Mouse (Mus musculus) intestine, embryonic 14.5 days (tissue): ENCODE results near the gene Snx29. TPM values are rescaled to one million over a fixed set of nuclear protein-coding genes. Genes with fewer than 3 reads are reported as not detected.

ENCODE experiments used
- ATAC-seq: fragments of 200-750 bp; cut with Nextera tagmentation; replicated peaks from 2 replicates; pipeline ENCODE4 v1.8.0; 2017; ENCODE audit warnings: low read depth, moderate number of reproducible peaks, moderate TSS enrichment, moderate library complexity; ENCODE audit not compliant: low FRiP score, low TSS enrichment
- DNase-seq: peaks from one replicate; pipeline ENCODE4 v3.0.0-alpha.2; 2018; ENCODE audit warnings: low spot score
- H3K27ac ChIP-seq: fragments of 300-500 bp; sonication (generic); 2 replicates; pipeline ENCODE4 v1.5.1; 2014; ENCODE audit warnings: low read depth, mild to moderate bottlenecking, control low read depth
- H3K27me3 ChIP-seq: fragments of 300-500 bp; sonication (generic); replicated peaks from 2 replicates; pipeline ENCODE4 v1.6.1; 2014; ENCODE audit warnings: low read length, control low read depth; ENCODE audit not compliant: control insufficient read depth, insufficient read depth
- H3K36me3 ChIP-seq: fragments of 300-500 bp; sonication (generic); 2 replicates; pipeline ENCODE4 v1.6.1; 2014; ENCODE audit warnings: low read length, control low read depth; ENCODE audit not compliant: control insufficient read depth, insufficient read depth
- H3K4me1 ChIP-seq: fragments of 300-500 bp; sonication (generic); replicated peaks from 2 replicates; pipeline ENCODE4 v1.6.1; 2014; ENCODE audit warnings: low read length, control low read depth, mixed read lengths; ENCODE audit not compliant: control insufficient read depth, insufficient read depth
- H3K4me2 ChIP-seq: fragments of 300-500 bp; sonication (generic); 2 replicates; pipeline ENCODE4 v1.6.1; 2014; ENCODE audit warnings: low read length
- H3K4me3 ChIP-seq: fragments of 300-500 bp; sonication (generic); 2 replicates; pipeline ENCODE4 v1.5.1; 2014; ENCODE audit warnings: low read depth, low read length, control low read depth, mixed read lengths
- H3K9ac ChIP-seq: fragments of 300-500 bp; sonication (generic); 2 replicates; pipeline ENCODE4 v1.6.1; 2014; ENCODE audit warnings: mild to moderate bottlenecking, low read length
- H3K9me3 ChIP-seq: fragments of 300-500 bp; sonication (generic); 2 replicates; pipeline ENCODE4 v1.6.1; 2016; ENCODE audit warnings: low read length, control low read depth; ENCODE audit not compliant: control insufficient read depth
- WGBS: fragments of 180-500 bp; shearing (Covaris S2); extraction: QIAGEN DNeasy Blood & Tissue Kit; methylation state at CpG from one replicate; pipeline ENCODE4 v1.1.7; 2014; 5-methylcytosine and 5-hydroxymethylcytosine counted together
- polyA plus RNA-seq: library from polyadenylated mRNA; unstranded; fragments of >200 nt; fragmentation: Nextera tagmentation; extraction: Ambion mirVana; gene quantifications from 2 replicates; pipeline ENCODE4 v1.2.1, GENCODE M21; 2014

The Snx29 gene
- polyA plus RNA-seq, 1 experiment from 2014 or later, result 6.3 TPM

- Histone ChIP-seq H3K36me3 (no peaks in the 10 kb centered on the region), H3K27me3 (no peaks in the 10 kb centered on the region), H3K4me3 (no peak overlapping the region), H3K9me3 (no peaks in the 10 kb centered on the region), H3K9ac (no peak overlapping the region), H3K4me2 (no peak overlapping the region), H3K4me1 (no peaks in the 10 kb centered on the region), H3K27ac (no peak overlapping the region)
- 75% methylated on average over 2 of the region's 2 CpGs for WGBS
- ATAC-seq, result no peak
- no peak for DNase-seq
Observed at GRCm38 (mm10) chr16:11652686-11653366, 330.1 kb downstream of the Snx29 start.

GRCm38 (mm10) chr16:11655893-11656292 lies 333.2 kb downstream of the Snx29 start:
- H3K27me3 ChIP-seq, result no peaks in the 10 kb centered on the region
- WGBS, result 90% methylated on average over 3 of the region's 3 CpGs

GRCm38 (mm10) chr16:11657111-11657510 lies 334.4 kb downstream of the Snx29 start:
- ATAC-seq, result no peak
- Histone ChIP-seq H3K36me3 (no peaks in the 10 kb centered on the region), H3K4me3 (no peak overlapping the region), H3K4me2 (no peak overlapping the region), H3K27ac (no peak overlapping the region), H3K27me3 (no peaks in the 10 kb centered on the region), H3K9me3 (no peaks in the 10 kb centered on the region), H3K9ac (no peak overlapping the region), H3K4me1 (no peaks in the 10 kb centered on the region)
- 44% methylated on average over 1 of the region's 1 CpGs for WGBS
- no peak for DNase-seq

More at GRCm38 (mm10) chr16:11655893-11656292, 333.2 kb downstream of the Snx29 start:
- H3K4me3 ChIP-seq, result no peak overlapping the region
- H3K9ac ChIP-seq, result no peak overlapping the region
- no peaks in the 10 kb centered on the region for H3K9me3 ChIP-seq
- no peaks in the 10 kb centered on the region for H3K4me1 ChIP-seq
- ATAC-seq, result no peak
- no peak overlapping the region for H3K4me2 ChIP-seq
- no peak for DNase-seq
- no peaks in the 10 kb centered on the region for H3K36me3 ChIP-seq
- H3K27ac ChIP-seq, result no peak overlapping the region

- no peak for ATAC-seq
- H3K9ac ChIP-seq, result no peak overlapping the region
- H3K27me3 ChIP-seq, result no peaks in the 10 kb centered on the region
- 91% methylated on average over 6 of the region's 6 CpGs for WGBS
- no peaks in the 10 kb centered on the region for H3K36me3 ChIP-seq
- H3K4me2 ChIP-seq, result no peak overlapping the region
- no peak for DNase-seq
- H3K9me3 ChIP-seq, result no peaks in the 10 kb centered on the region
- H3K4me3 ChIP-seq, result no peak overlapping the region
- H3K4me1 ChIP-seq, result no peaks in the 10 kb centered on the region
- no peak overlapping the region for H3K27ac ChIP-seq
Observed at GRCm38 (mm10) chr16:11659111-11659720, 336.5 kb downstream of the Snx29 start.

GRCm38 (mm10) chr16:11664896-11665705 lies 342.4 kb downstream of the Snx29 start:
- Histone ChIP-seq H3K9ac (no peak overlapping the region), H3K36me3 (no peaks in the 10 kb centered on the region), H3K27me3 (no peaks in the 10 kb centered on the region), H3K27ac (no peak overlapping the region), H3K9me3 (no peaks in the 10 kb centered on the region), H3K4me1 (no peaks in the 10 kb centered on the region), H3K4me2 (no peak overlapping the region), H3K4me3 (no peak overlapping the region)
- DNase-seq (no peak), ATAC-seq (no peak)
- WGBS, result 77% methylated on average over 13 of the region's 13 CpGs

GRCm38 (mm10) chr16:11665869-11666268 lies 343.2 kb downstream of the Snx29 start:
- Histone ChIP-seq H3K4me3 (no peak overlapping the region), H3K9ac (no peak overlapping the region), H3K27ac (no peak overlapping the region), H3K9me3 (no peaks in the 10 kb centered on the region), H3K4me1 (no peaks in the 10 kb centered on the region), H3K4me2 (no peak overlapping the region), H3K36me3 (no peaks in the 10 kb centered on the region), H3K27me3 (no peaks in the 10 kb centered on the region)
- WGBS, result 86% methylated on average over 6 of the region's 6 CpGs
- ATAC-seq (no peak), DNase-seq (no peak)

GRCm38 (mm10) chr16:11668375-11668774 lies 345.7 kb downstream of the Snx29 start:
- Histone ChIP-seq H3K9ac (no peak overlapping the region), H3K9me3 (no peaks in the 10 kb centered on the region), H3K4me3 (no peak overlapping the region), H3K4me1 (no peaks in the 10 kb centered on the region), H3K36me3 (no peaks in the 10 kb centered on the region), H3K27ac (no peak overlapping the region), H3K4me2 (no peak overlapping the region), H3K27me3 (no peaks in the 10 kb centered on the region)
- WGBS, result 81% methylated on average over 1 of the region's 1 CpGs
- no peak for DNase-seq
- no peak for ATAC-seq

- H3K4me2 ChIP-seq, result no peak overlapping the region
- no peaks in the 10 kb centered on the region for H3K36me3 ChIP-seq
- H3K27me3 ChIP-seq, result no peaks in the 10 kb centered on the region
- WGBS, result 83% methylated on average over 1 of the region's 1 CpGs
- H3K9ac ChIP-seq, result no peak overlapping the region
- H3K27ac ChIP-seq, result no peak overlapping the region
- H3K9me3 ChIP-seq, result no peaks in the 10 kb centered on the region
- no peak overlapping the region for H3K4me3 ChIP-seq
- H3K4me1 ChIP-seq, result no peaks in the 10 kb centered on the region
- DNase-seq (no peak), ATAC-seq (no peak)
Observed at GRCm38 (mm10) chr16:11668878-11669277, 346.2 kb downstream of the Snx29 start.
